Comparison of ENCODE assay signal across 21 mouse cellular contexts in the genomic region with DNA sequence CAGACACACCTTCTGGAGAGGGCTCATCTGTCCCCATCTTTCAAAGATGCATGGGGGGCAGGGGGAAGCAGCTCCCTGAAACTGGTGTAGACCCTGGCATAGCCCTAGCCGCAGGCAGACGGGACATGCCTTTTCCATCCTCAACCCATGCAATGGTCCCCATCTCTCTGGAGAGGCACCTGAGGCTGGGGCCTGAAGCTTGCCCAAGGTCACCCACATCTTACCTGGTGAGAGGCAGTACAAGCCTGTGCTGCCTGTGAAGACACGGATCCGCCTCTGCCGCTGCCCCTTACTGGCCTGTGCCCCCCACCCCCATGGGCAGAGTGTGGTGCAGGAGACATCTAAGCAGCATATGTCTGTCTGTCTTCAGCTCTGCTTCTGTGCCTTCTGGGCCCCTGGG.
"Had no signal": no experiment of that assay in that cellular context is flagged by ENCODE, and none has a peak within 500 bp of the region (broad histone marks: within the 10 kb centered on the region; RNA-seq: fewer than 3 reads in every experiment).

No protein-coding gene starts in this region.

- DNase-seq: kidney, adult 2 months; kidney, postnatal 25 days; layer of hippocampus, adult 9-11 months; liver, postnatal 0 days; right cerebral cortex, adult 18-20 months; right cerebral cortex, postnatal 14 days; spleen, adult 18-20 months; thymus, postnatal 25 days had no signal

- H3K9me3 ChIP-seq: limb, embryonic 12.5 days; limb, embryonic 15.5 days; megakaryocyte, embryonic 14.5 days; midbrain, embryonic 12.5 days; midbrain, embryonic 15.5 days; neural tube, embryonic 12.5 days; neural tube, embryonic 15.5 days; stomach, embryonic 15.5 days had no signal

- H3K4me2 ChIP-seq: limb, embryonic 12.5 days; limb, embryonic 15.5 days; liver, embryonic 11.5 days; lung, embryonic 14.5 days; midbrain, embryonic 12.5 days; midbrain, embryonic 15.5 days; neural tube, embryonic 12.5 days; neural tube, embryonic 15.5 days; stomach, embryonic 15.5 days had no signal

- H3K9ac ChIP-seq: limb, embryonic 12.5 days; limb, embryonic 15.5 days; liver, embryonic 14.5 days; liver, postnatal 0 days; lung, embryonic 14.5 days; midbrain, embryonic 12.5 days; midbrain, embryonic 15.5 days; neural tube, embryonic 12.5 days; neural tube, embryonic 15.5 days; stomach, embryonic 15.5 days had no signal

- ATAC-seq: liver, postnatal 0 days; midbrain, embryonic 15.5 days had no signal

- H3K27me3 ChIP-seq: limb, embryonic 15.5 days; midbrain, embryonic 15.5 days; neural tube, embryonic 12.5 days; neural tube, embryonic 15.5 days; stomach, embryonic 15.5 days had no signal

- H3K27ac ChIP-seq: kidney, postnatal 0 days; layer of hippocampus, adult 2 months; liver, embryonic 14.5 days; midbrain, embryonic 12.5 days; midbrain, embryonic 15.5 days; neural tube, embryonic 12.5 days; neural tube, embryonic 15.5 days; stomach, embryonic 15.5 days had no signal

- H3K4me3 ChIP-seq: layer of hippocampus, adult 2 months; limb, embryonic 12.5 days; limb, embryonic 15.5 days; midbrain, embryonic 12.5 days; midbrain, embryonic 15.5 days; neural tube, embryonic 12.5 days; neural tube, embryonic 15.5 days; stomach, embryonic 15.5 days had no signal

- H3K36me3 ChIP-seq: limb, embryonic 12.5 days; limb, embryonic 15.5 days; midbrain, embryonic 12.5 days; midbrain, embryonic 15.5 days; neural tube, embryonic 12.5 days; neural tube, embryonic 15.5 days; stomach, embryonic 15.5 days had no signal
